Mouse (Mus musculus) liver, postnatal 0 days (tissue): Measurements from ENCODE around the gene St7.

Experiments used
- CTCF ChIP-seq: sonication (generic); IDR thresholded peaks from 2 replicates; pipeline ENCODE4 v1.5.1; 2016; ENCODE audit warnings: antibody characterized with exemption, low read depth
- EP300 ChIP-seq: IDR thresholded peaks from 2 replicates; pipeline ENCODE4 v1.6.1; 2016; ENCODE audit warnings: antibody characterized with exemption, low read depth, mild to moderate bottlenecking

GRCm38 (mm10) chr6:17876023-17876613 is 183.4 kb downstream of the St7 start:
- no peak for TF ChIP-seq CTCF
- no peak for TF ChIP-seq EP300
